Mouse (Mus musculus): ENCODE measurements at regions not wholly inside any gene's neighbourhood (a gene's known extent, or its start where the extent isn't known, plus 50 kb on each side); places are given as distances from the start of the nearest gene placed in this dataset.

GRCm38 (mm10) chr15:6989094-6989493 is 101.3 kb upstream of the Lifr start:
- no peak for TF ChIP-seq CTCF (IDR thresholded peaks at IDR 0.05; ENCODE audit: low read depth, low read length)
- no peak for TF ChIP-seq GATA1 (IDR thresholded peaks at IDR 0.05; ENCODE audit: borderline replicate concordance, low read length)
- TF ChIP-seq POLR2AphosphoS5 (IDR thresholded peaks at IDR 0.05; ENCODE audit: insufficient replicate concordance, low read depth, low read length): no peak
